Mouse (Mus musculus) limb, embryonic 11.5 days (tissue): ENCODE measurements at regions not wholly inside any gene's neighbourhood (a gene's known extent, or its start where the extent isn't known, plus 50 kb on each side); places are given as distances from the start of the nearest gene placed in this dataset.

ENCODE experiments used
- ATAC-seq: fragments of 200-750 bp; cut with Nextera tagmentation; 2 replicates; pipeline ENCODE4 v1.8.0; 2017; ENCODE audit warnings: low read depth; ENCODE audit not compliant: insufficient number of reproducible peaks, low FRiP score, low TSS enrichment
- DNase-seq: peaks from one replicate; pipeline ENCODE4 v3.0.0-alpha.2; 2015; ENCODE audit warnings: low spot score
- H3K27ac ChIP-seq: fragments of 300-500 bp; sonication (generic); replicated peaks from 2 replicates; pipeline ENCODE4 v1.5.1; 2014; ENCODE audit warnings: low read depth, mild to moderate bottlenecking, low read length
- H3K27me3 ChIP-seq: fragments of 300-500 bp; sonication (generic); 2 replicates; pipeline ENCODE4 v1.6.1; 2014; ENCODE audit warnings: mild to moderate bottlenecking, low read length, mixed read lengths; ENCODE audit not compliant: control insufficient read depth, insufficient read depth
- H3K36me3 ChIP-seq: fragments of 300-500 bp; sonication (generic); 2 replicates; pipeline ENCODE4 v1.6.1; 2014; ENCODE audit warnings: mild to moderate bottlenecking, low read length, moderate library complexity, mixed read lengths; ENCODE audit not compliant: control insufficient read depth, insufficient read depth
- H3K4me1 ChIP-seq: fragments of 300-500 bp; sonication (generic); 2 replicates; pipeline ENCODE4 v1.6.1; 2014; ENCODE audit warnings: low read length, mixed read lengths; ENCODE audit not compliant: control insufficient read depth, insufficient read depth
- H3K4me2 ChIP-seq: fragments of 300-500 bp; sonication (generic); 2 replicates; pipeline ENCODE4 v1.6.1; 2014; ENCODE audit warnings: low read depth, mild to moderate bottlenecking, moderate library complexity; ENCODE audit not compliant: severe bottlenecking
- H3K4me3 ChIP-seq: fragments of 300-500 bp; sonication (generic); 2 replicates; pipeline ENCODE4 v1.5.1; 2014; ENCODE audit warnings: low read depth, low read length
- H3K9ac ChIP-seq: fragments of 300-500 bp; sonication (generic); 2 replicates; pipeline ENCODE4 v1.6.1; 2014; ENCODE audit warnings: mild to moderate bottlenecking, low read length
- H3K9me3 ChIP-seq: fragments of 300-500 bp; sonication (generic); 2 replicates; pipeline ENCODE4 v1.6.1; 2016; ENCODE audit warnings: low read length; ENCODE audit not compliant: control insufficient read depth
- WGBS: fragments of 180-500 bp; shearing (Covaris S2); extraction: QIAGEN DNeasy Blood & Tissue Kit; methylation state at CpG from one replicate; pipeline ENCODE4 v1.1.7; 2014; 5-methylcytosine and 5-hydroxymethylcytosine counted together

DNA sequence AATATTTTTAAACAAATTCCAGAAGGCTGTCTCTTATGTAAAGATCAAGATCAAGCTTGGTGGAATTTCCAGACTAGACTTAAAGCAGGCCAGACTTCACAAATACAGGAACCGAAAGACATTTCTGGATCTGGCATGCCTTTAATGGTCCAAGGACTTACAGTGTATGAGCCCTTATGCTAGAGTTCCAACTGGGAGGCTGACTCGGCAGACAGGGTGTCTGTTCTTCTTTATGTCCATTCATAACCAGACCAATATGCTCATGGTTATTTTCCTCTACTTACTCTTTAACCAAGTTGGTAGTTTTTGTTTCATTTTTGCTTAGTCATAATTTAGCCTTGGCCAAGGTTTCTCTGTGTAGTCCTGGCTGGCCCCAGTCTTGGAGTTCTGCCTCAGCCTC lies 98.0 kb downstream of the Evx1 start:
- Histone ChIP-seq H3K4me1 (no peaks in the 10 kb centered on the region), H3K9me3 (no peaks in the 10 kb centered on the region), H3K9ac (no peak overlapping the region), H3K4me3 (no peak overlapping the region), H3K36me3 (no peaks in the 10 kb centered on the region), H3K4me2 (no peak overlapping the region), H3K27me3 (no peaks in the 10 kb centered on the region), H3K27ac (no peak overlapping the region)
- no peak for DNase-seq
- 85% methylated on average over 2 of the region's 2 CpGs for WGBS
- no peak for ATAC-seq

GRCm38 (mm10) chr6:52413639-52414038 lies 100.3 kb downstream of the Evx1 start:
- no peak for ATAC-seq
- H3K27ac ChIP-seq = no peak overlapping the region
- DNase-seq = no peak
- H3K4me2 ChIP-seq = no peak overlapping the region
- WGBS = 87% methylated on average over 4 of the region's 4 CpGs
- H3K4me1 ChIP-seq = peaks cover 9% of the 10 kb centered on the region; the same call in 1 of the 2 replicates
- no peaks in the 10 kb centered on the region for H3K36me3 ChIP-seq
- H3K4me3 ChIP-seq = no peak overlapping the region
- no peaks in the 10 kb centered on the region for H3K9me3 ChIP-seq
- no peaks in the 10 kb centered on the region for H3K27me3 ChIP-seq
- H3K9ac ChIP-seq = no peak overlapping the region

DNA sequence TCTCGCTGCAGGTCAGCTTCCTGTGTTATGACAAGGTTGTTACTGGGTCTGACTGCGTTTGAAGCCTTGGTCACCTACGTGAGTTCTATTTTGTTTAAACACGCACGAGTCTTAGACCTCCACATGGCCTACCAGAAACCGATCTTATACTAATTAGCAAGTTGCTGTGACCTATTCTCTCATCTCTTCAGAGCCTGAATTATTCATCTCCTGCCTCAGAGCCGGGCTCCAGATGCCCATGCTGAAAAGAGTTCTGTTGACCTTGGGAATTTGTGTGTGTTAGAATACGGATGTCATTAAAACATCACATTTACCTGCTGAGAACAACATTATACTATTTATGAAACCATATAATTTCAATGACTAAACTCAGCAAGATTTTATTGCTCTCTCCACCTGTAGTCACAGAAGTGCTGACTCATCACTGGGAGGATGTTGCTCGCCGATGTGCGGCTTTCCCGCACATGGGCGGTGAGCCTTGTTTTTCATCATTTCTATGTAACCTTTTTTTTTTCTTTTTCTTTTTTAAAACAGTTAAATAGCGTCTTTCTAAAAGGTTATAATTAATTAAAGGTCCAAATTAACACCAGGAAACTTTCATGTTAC lies 102.1 kb downstream of the Evx1 start:
- Histone ChIP-seq H3K36me3 (no peaks in the 10 kb centered on the region), H3K27ac (no peak overlapping the region), H3K4me3 (no peak overlapping the region), H3K4me2 (no peak overlapping the region), H3K9ac (no peak overlapping the region), H3K27me3 (no peaks in the 10 kb centered on the region), H3K4me1 (peaks cover 9% of the 10 kb centered on the region; the same call in 1 of the 2 replicates), H3K9me3 (no peaks in the 10 kb centered on the region)
- ATAC-seq (no peak), DNase-seq (no peak)
- WGBS = 86% methylated on average over 14 of the region's 14 CpGs

DNA sequence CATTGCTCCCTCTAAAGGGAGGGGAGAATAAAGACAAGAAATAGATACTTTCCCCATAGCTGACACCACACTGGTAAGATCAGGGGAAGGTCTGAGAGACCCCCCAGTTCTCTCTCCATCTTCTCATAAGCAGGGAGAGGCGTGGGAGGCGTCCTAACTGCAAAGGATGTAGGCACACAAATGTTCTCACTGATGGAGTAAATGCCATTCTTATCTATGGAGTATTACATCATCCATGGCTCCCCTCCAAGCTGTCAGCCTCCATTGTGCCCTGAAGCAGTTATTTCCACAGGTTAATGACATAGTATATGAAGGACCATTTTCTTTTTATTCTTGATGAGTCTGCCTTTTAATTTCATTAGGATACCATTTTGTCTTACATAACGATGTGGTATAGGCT lies 103.2 kb downstream of the Evx1 start:
- H3K4me2 ChIP-seq = no peak overlapping the region
- no peak overlapping the region for H3K4me3 ChIP-seq
- no peaks in the 10 kb centered on the region for H3K9me3 ChIP-seq
- H3K27ac ChIP-seq = no peak overlapping the region
- no peaks in the 10 kb centered on the region for H3K27me3 ChIP-seq
- ATAC-seq = no peak
- no peak overlapping the region for H3K9ac ChIP-seq
- no peak for DNase-seq
- no peaks in the 10 kb centered on the region for H3K36me3 ChIP-seq
- 74% methylated on average over 3 of the region's 3 CpGs for WGBS
- H3K4me1 ChIP-seq = peaks cover 9% of the 10 kb centered on the region; the same call in 1 of the 2 replicates

GRCm38 (mm10) chr6:52417439-52418124 lies 104.3 kb downstream of the Evx1 start:
- ATAC-seq (peak; percentile 62; the same call in 1 of the 2 replicates), DNase-seq (peak; percentile 62)
- no peak overlapping the region for H3K27ac ChIP-seq
- H3K9me3 ChIP-seq = no peaks in the 10 kb centered on the region
- 18% methylated on average over 10 of the region's 10 CpGs for WGBS
- H3K4me1 ChIP-seq = peaks cover 9% of the 10 kb centered on the region; the same call in 1 of the 2 replicates
- no peaks in the 10 kb centered on the region for H3K36me3 ChIP-seq
- H3K27me3 ChIP-seq = no peaks in the 10 kb centered on the region
- H3K9ac ChIP-seq = no peak overlapping the region
- no peak overlapping the region for H3K4me3 ChIP-seq
- H3K4me2 ChIP-seq = no peak overlapping the region

DNA sequence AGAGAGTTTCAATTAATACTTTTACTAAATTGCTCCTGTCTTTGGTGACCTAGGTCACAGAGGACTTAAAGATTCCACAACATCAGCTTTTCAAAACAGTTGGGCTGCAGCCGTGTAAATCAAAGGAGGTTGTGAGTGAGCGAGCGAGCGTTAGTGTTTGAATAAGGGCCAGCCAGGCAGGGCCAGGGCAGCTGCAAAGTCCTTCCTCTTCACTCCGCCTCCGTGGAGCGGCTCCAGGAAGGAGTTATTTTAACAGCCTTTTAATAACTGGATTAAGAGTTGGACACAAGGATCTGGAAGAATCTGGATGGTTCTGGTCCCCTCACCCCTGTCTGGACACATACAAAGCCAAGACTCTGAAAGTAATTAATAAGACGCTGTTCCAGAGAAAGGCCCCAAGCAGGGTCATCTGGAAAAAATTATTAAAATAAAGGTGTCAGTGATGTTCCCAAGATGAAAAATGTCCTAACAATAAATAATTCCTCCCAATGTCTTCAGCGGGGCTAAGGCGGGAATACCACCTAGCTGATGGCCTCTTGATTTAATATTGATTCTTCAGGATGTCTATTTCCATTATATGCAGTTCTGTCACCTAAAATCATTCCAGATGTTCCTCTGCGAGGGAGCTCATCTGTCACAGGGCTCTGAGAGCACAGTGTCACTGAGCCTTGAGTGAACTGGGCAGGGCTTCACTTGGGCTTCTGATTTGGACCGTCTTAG lies 105.3 kb downstream of the Evx1 start:
- Histone ChIP-seq H3K27me3 (no peaks in the 10 kb centered on the region), H3K4me3 (no peak overlapping the region), H3K4me2 (no peak overlapping the region), H3K27ac (no peak overlapping the region), H3K36me3 (no peaks in the 10 kb centered on the region), H3K9me3 (no peaks in the 10 kb centered on the region), H3K4me1 (peaks cover 9% of the 10 kb centered on the region; the same call in 1 of the 2 replicates), H3K9ac (no peak overlapping the region)
- DNase-seq = peak; percentile 58
- 8% methylated on average over 12 of the region's 12 CpGs for WGBS
- no peak for ATAC-seq

GRCm38 (mm10) chr6:52420276-52420970 lies 107.1 kb downstream of the Evx1 start:
- H3K4me1 ChIP-seq = peaks cover 9% of the 10 kb centered on the region; the same call in 1 of the 2 replicates
- H3K27ac ChIP-seq = no peak overlapping the region
- H3K36me3 ChIP-seq = no peaks in the 10 kb centered on the region
- no peaks in the 10 kb centered on the region for H3K9me3 ChIP-seq
- H3K9ac ChIP-seq = no peak overlapping the region
- H3K27me3 ChIP-seq = no peaks in the 10 kb centered on the region
- no peak for ATAC-seq
- 63% methylated on average over 7 of the region's 7 CpGs for WGBS
- DNase-seq = no peak
- no peak overlapping the region for H3K4me2 ChIP-seq
- no peak overlapping the region for H3K4me3 ChIP-seq

- H3K9ac ChIP-seq = no peak overlapping the region
- DNase-seq = no peak
- no peaks in the 10 kb centered on the region for H3K9me3 ChIP-seq
- H3K4me2 ChIP-seq = no peak overlapping the region
- 86% methylated on average over 6 of the region's 6 CpGs for WGBS
- ATAC-seq = no peak
- no peak overlapping the region for H3K27ac ChIP-seq
- peaks cover 9% of the 10 kb centered on the region; the same call in 1 of the 2 replicates for H3K4me1 ChIP-seq
- H3K27me3 ChIP-seq = no peaks in the 10 kb centered on the region
- no peak overlapping the region for H3K4me3 ChIP-seq
- no peaks in the 10 kb centered on the region for H3K36me3 ChIP-seq
Observed at GRCm38 (mm10) chr6:52421771-52422170, 108.5 kb downstream of the Evx1 start.
